Mouse (Mus musculus) kidney, postnatal 10 days (tissue): ENCODE measurements at regions not wholly inside any gene's neighbourhood (a gene's known extent, or its start where the extent isn't known, plus 50 kb on each side); places are given as distances from the start of the nearest gene placed in this dataset.
A peak's percentile ranks its signal among the peaks of the same experiment; 100 is the strongest.

ENCODE experiments used
- DNase-seq: peaks from one replicate; pipeline ENCODE4 v3.0.0; 2021; ENCODE audit warnings: mixed read lengths

GRCm38 (mm10) chr13:48717036-48717435 is 54.2 kb downstream of the Barx1 start:
- no peak for DNase-seq

- DNase-seq = no peak
Measured at GRCm38 (mm10) chr13:48717451-48717850, 54.7 kb downstream of the Barx1 start.

- no peak for DNase-seq
Measured at GRCm38 (mm10) chr13:48723676-48724075, 60.9 kb downstream of the Barx1 start.

- DNase-seq = no peak
Measured at GRCm38 (mm10) chr13:48726430-48726829, 63.6 kb downstream of the Barx1 start.

GRCm38 (mm10) chr13:48731046-48731996 is 68.5 kb downstream of the Barx1 start:
- peak; percentile 63 for DNase-seq

- DNase-seq = peak; percentile 53
Measured at GRCm38 (mm10) chr13:48732168-48732841, 69.5 kb downstream of the Barx1 start.

GRCm38 (mm10) chr13:48734985-48735384 is 72.2 kb downstream of the Barx1 start:
- DNase-seq = no peak

- no peak for DNase-seq
Measured at GRCm38 (mm10) chr13:48745566-48745965, 82.8 kb downstream of the Barx1 start.

GRCm38 (mm10) chr13:48746301-48746700 is 83.5 kb downstream of the Barx1 start:
- DNase-seq = no peak
